Mouse (Mus musculus) forebrain, postnatal 0 days (tissue): ENCODE measurements around the gene Gm17455. TPM values are rescaled to one million over a fixed set of nuclear protein-coding genes. Genes with fewer than 3 reads are reported as not detected.

ENCODE experiments used
- ATAC-seq: fragments of 200-750 bp; cut with Nextera tagmentation; 2 replicates; pipeline ENCODE4 v1.8.0; 2017; ENCODE audit warnings: mild to moderate bottlenecking, moderate library complexity
- DNase-seq: peaks from one replicate; pipeline ENCODE4 v3.0.0-alpha.2; 2015
- H3K27ac ChIP-seq: fragments of 300-500 bp; sonication (generic); 2 replicates; pipeline ENCODE4 v1.5.1; 2014; ENCODE audit warnings: low read depth, mild to moderate bottlenecking, antibody characterized with exemption, low read length, moderate library complexity, mixed read lengths
- H3K27me3 ChIP-seq: fragments of 300-500 bp; sonication (generic); 2 replicates; pipeline ENCODE4 v1.6.1; 2014; ENCODE audit warnings: mild to moderate bottlenecking, low read length, mixed read lengths; ENCODE audit not compliant: insufficient read depth
- H3K36me3 ChIP-seq: fragments of 300-500 bp; sonication (generic); 2 replicates; pipeline ENCODE4 v1.6.1; 2014; ENCODE audit warnings: mild to moderate bottlenecking, moderate library complexity; ENCODE audit not compliant: insufficient read depth
- H3K4me1 ChIP-seq: fragments of 300-500 bp; sonication (generic); 2 replicates; pipeline ENCODE4 v1.6.1; 2014; ENCODE audit warnings: antibody characterized with exemption; ENCODE audit not compliant: insufficient read depth
- H3K4me2 ChIP-seq: fragments of 300-500 bp; sonication (generic); 2 replicates; pipeline ENCODE4 v1.6.1; 2014; ENCODE audit warnings: low read depth, mild to moderate bottlenecking, moderate library complexity
- H3K4me3 ChIP-seq: fragments of 300-500 bp; sonication (generic); 2 replicates; pipeline ENCODE4 v1.5.1; 2014; ENCODE audit warnings: low read depth, low read length, mixed read lengths
- H3K9ac ChIP-seq: fragments of 300-500 bp; sonication (generic); 2 replicates; pipeline ENCODE4 v1.6.1; 2014; ENCODE audit warnings: mild to moderate bottlenecking
- H3K9me3 ChIP-seq: fragments of 300-500 bp; sonication (generic); 2 replicates; pipeline ENCODE4 v1.6.1; 2016; ENCODE audit warnings: low read length
- CTCF ChIP-seq: sonication (generic); IDR thresholded peaks from 2 replicates; pipeline ENCODE4 v1.5.1; 2016; ENCODE audit warnings: antibody characterized with exemption, control low read depth, low read depth
- WGBS: fragments of 180-500 bp; shearing (Covaris S2); extraction: QIAGEN DNeasy Blood & Tissue Kit; methylation state at CpG from one replicate; pipeline ENCODE4 v1.1.7; 2014; 5-methylcytosine and 5-hydroxymethylcytosine counted together
- polyA plus RNA-seq: library from polyadenylated mRNA; unstranded; fragments of >200 nt; fragmentation: Nextera tagmentation; extraction: Ambion mirVana; gene quantifications from 2 replicates; pipeline ENCODE4 v1.2.1, GENCODE M21; 2015
- total RNA-seq: library from RNA; depleted of rRNA; stranded (reverse); fragments of >200 nt; gene quantifications from 2 replicates; pipeline ENCODE4 v1.2.3, GENCODE M21; 2014

Gene Gm17455
- total and polyA plus RNA-seq, 2 experiments from 2014 or later: 5.4 to 10.6 TPM

- Histone ChIP-seq H3K9ac (no peak overlapping the region), H3K27ac (no peak overlapping the region), H3K36me3 (no peaks in the 10 kb centered on the region), H3K4me1 (no peaks in the 10 kb centered on the region), H3K4me3 (no peak overlapping the region), H3K9me3 (no peaks in the 10 kb centered on the region), H3K27me3 (no peaks in the 10 kb centered on the region), H3K4me2 (no peak overlapping the region)
- DNase-seq: no peak
- ATAC-seq: no peak
- TF ChIP-seq CTCF: no peak
- 68% methylated on average over 8 of the region's 8 CpGs for WGBS
Measured at GRCm38 (mm10) chr10:60373937-60374578, 25.5 kb upstream of the Gm17455 start.

- TF ChIP-seq CTCF: no peak
- Histone ChIP-seq H3K27ac (no peak overlapping the region), H3K4me2 (no peak overlapping the region), H3K9me3 (no peaks in the 10 kb centered on the region), H3K9ac (no peak overlapping the region), H3K4me3 (no peak overlapping the region), H3K27me3 (no peaks in the 10 kb centered on the region), H3K4me1 (no peaks in the 10 kb centered on the region), H3K36me3 (no peaks in the 10 kb centered on the region)
- WGBS: 93% methylated on average over 16 of the region's 16 CpGs
- ATAC-seq (no peak), DNase-seq (no peak)
Measured at GRCm38 (mm10) chr10:60376704-60377103, 22.8 kb upstream of the Gm17455 start.

GRCm38 (mm10) chr10:60379419-60379957 lies 20.0 kb upstream of the Gm17455 start:
- no peak overlapping the region for H3K4me2 ChIP-seq
- no peak for ATAC-seq
- H3K4me1 ChIP-seq: no peaks in the 10 kb centered on the region
- WGBS: 69% methylated on average over 9 of the region's 9 CpGs
- TF ChIP-seq CTCF: no peak
- H3K27ac ChIP-seq: no peak overlapping the region
- DNase-seq: no peak
- H3K4me3 ChIP-seq: no peak overlapping the region
- H3K36me3 ChIP-seq: no peaks in the 10 kb centered on the region
- H3K27me3 ChIP-seq: no peaks in the 10 kb centered on the region
- H3K9me3 ChIP-seq: no peaks in the 10 kb centered on the region
- H3K9ac ChIP-seq: no peak overlapping the region

GRCm38 (mm10) chr10:60380229-60380628 lies 19.3 kb upstream of the Gm17455 start:
- WGBS: 71% methylated on average over 3 of the region's 3 CpGs
- Histone ChIP-seq H3K36me3 (no peaks in the 10 kb centered on the region), H3K4me2 (no peak overlapping the region), H3K27me3 (no peaks in the 10 kb centered on the region), H3K4me1 (no peaks in the 10 kb centered on the region), H3K4me3 (no peak overlapping the region), H3K27ac (no peak overlapping the region), H3K9ac (no peak overlapping the region), H3K9me3 (no peaks in the 10 kb centered on the region)
- no peak for TF ChIP-seq CTCF
- ATAC-seq (no peak), DNase-seq (no peak)

- Histone ChIP-seq H3K4me3 (no peak overlapping the region), H3K4me1 (no peaks in the 10 kb centered on the region), H3K9me3 (no peaks in the 10 kb centered on the region), H3K27ac (no peak overlapping the region), H3K9ac (no peak overlapping the region), H3K36me3 (no peaks in the 10 kb centered on the region), H3K27me3 (no peaks in the 10 kb centered on the region), H3K4me2 (no peak overlapping the region)
- TF ChIP-seq CTCF: no peak
- DNase-seq (no peak), ATAC-seq (no peak)
- 70% methylated on average over 10 of the region's 10 CpGs for WGBS
Measured at GRCm38 (mm10) chr10:60381142-60381925, 18.2 kb upstream of the Gm17455 start.

- no peak for ATAC-seq
- H3K27ac ChIP-seq: no peak overlapping the region
- no peaks in the 10 kb centered on the region for H3K9me3 ChIP-seq
- no peaks in the 10 kb centered on the region for H3K36me3 ChIP-seq
- no peak overlapping the region for H3K4me3 ChIP-seq
- H3K27me3 ChIP-seq: no peaks in the 10 kb centered on the region
- 83% methylated on average over 2 of the region's 2 CpGs for WGBS
- no peaks in the 10 kb centered on the region for H3K4me1 ChIP-seq
- no peak overlapping the region for H3K9ac ChIP-seq
- no peak for DNase-seq
- no peak for TF ChIP-seq CTCF
- H3K4me2 ChIP-seq: no peak overlapping the region
Measured at GRCm38 (mm10) chr10:60388332-60388731, 11.2 kb upstream of the Gm17455 start.

GRCm38 (mm10) chr10:60389447-60389865 lies 10.1 kb upstream of the Gm17455 start:
- DNase-seq (no peak), ATAC-seq (no peak)
- Histone ChIP-seq H3K4me3 (no peak overlapping the region), H3K9ac (no peak overlapping the region), H3K9me3 (no peaks in the 10 kb centered on the region), H3K27me3 (no peaks in the 10 kb centered on the region), H3K36me3 (no peaks in the 10 kb centered on the region), H3K27ac (no peak overlapping the region), H3K4me2 (no peak overlapping the region), H3K4me1 (no peaks in the 10 kb centered on the region)
- WGBS: 59% methylated on average over 9 of the region's 9 CpGs
- no peak for TF ChIP-seq CTCF
